Mouse (Mus musculus) heart, embryonic 10.5 days (tissue): ENCODE measurements around the gene Hipk2. TPM values are rescaled to one million over a fixed set of nuclear protein-coding genes. Genes with fewer than 3 reads are reported as not detected.
A peak's percentile ranks its signal among the peaks of the same experiment; 100 is the strongest.

ENCODE experiments used
- DNase-seq: peaks from one replicate; pipeline ENCODE4 v3.0.0-alpha.2; 2017; ENCODE audit warnings: low spot score
- H3K27ac ChIP-seq: fragments of 300-500 bp; sonication (generic); 2 replicates; pipeline ENCODE4 v1.5.1; 2016; ENCODE audit warnings: mild to moderate bottlenecking
- H3K27me3 ChIP-seq: fragments of 300-500 bp; sonication (generic); 2 replicates; pipeline ENCODE4 v1.6.1; 2016; ENCODE audit warnings: mild to moderate bottlenecking; ENCODE audit not compliant: poor library complexity, insufficient read depth, severe bottlenecking
- H3K36me3 ChIP-seq: fragments of 300-500 bp; sonication (generic); 2 replicates; pipeline ENCODE4 v1.6.1; 2016; ENCODE audit warnings: mild to moderate bottlenecking, moderate library complexity
- H3K4me1 ChIP-seq: fragments of 300-500 bp; sonication (generic); 2 replicates; pipeline ENCODE4 v1.6.1; 2016; ENCODE audit warnings: mild to moderate bottlenecking
- H3K4me3 ChIP-seq: fragments of 300-500 bp; sonication (generic); 2 replicates; pipeline ENCODE4 v1.5.1; 2016; ENCODE audit warnings: mild to moderate bottlenecking, moderate library complexity
- H3K9me3 ChIP-seq: fragments of 300-500 bp; sonication (generic); 2 replicates; pipeline ENCODE4 v1.6.1; 2016; ENCODE audit warnings: mild to moderate bottlenecking, moderate library complexity
- WGBS: fragments of 180-500 bp; shearing (Covaris S2); methylation state at CpG from one replicate; pipeline ENCODE4 v1.1.7; 2016; 5-methylcytosine and 5-hydroxymethylcytosine counted together
- polyA plus RNA-seq: library from polyadenylated mRNA; unstranded; fragments of >200 nt; fragmentation: Nextera tagmentation; extraction: Ambion mirVana; gene quantifications from 2 replicates; pipeline ENCODE4 v1.2.1, GENCODE M21; 2016

Gene Hipk2
- polyA plus RNA-seq, 1 experiment from 2014 or later: 20.1 TPM

GRCm38 (mm10) chr6:38850715-38851259 is 25.2 kb downstream of the Hipk2 start:
- WGBS: 89% methylated on average over 6 of the region's 6 CpGs
- no peak for DNase-seq
- Histone ChIP-seq H3K9me3 (no peaks in the 10 kb centered on the region), H3K36me3 (no peaks in the 10 kb centered on the region), H3K4me3 (no peak overlapping the region), H3K27me3 (no peaks in the 10 kb centered on the region), H3K4me1 (peaks cover 76% of the 10 kb centered on the region), H3K27ac (no peak overlapping the region)

GRCm38 (mm10) chr6:38847958-38848910 is 27.7 kb downstream of the Hipk2 start:
- H3K4me3 ChIP-seq: no peak overlapping the region
- peak overlapping the region; percentile 44; the same call in 1 of the 2 replicates for H3K27ac ChIP-seq
- no peaks in the 10 kb centered on the region for H3K36me3 ChIP-seq
- no peak for DNase-seq
- peaks cover 74% of the 10 kb centered on the region for H3K4me1 ChIP-seq
- WGBS: 86% methylated on average over 3 of the region's 3 CpGs
- H3K9me3 ChIP-seq: no peaks in the 10 kb centered on the region
- no peaks in the 10 kb centered on the region for H3K27me3 ChIP-seq

GRCm38 (mm10) chr6:38847447-38847846 is 28.5 kb downstream of the Hipk2 start:
- H3K27me3 ChIP-seq: no peaks in the 10 kb centered on the region
- no peak for DNase-seq
- H3K36me3 ChIP-seq: no peaks in the 10 kb centered on the region
- no peaks in the 10 kb centered on the region for H3K9me3 ChIP-seq
- peaks cover 72% of the 10 kb centered on the region for H3K4me1 ChIP-seq
- 44% methylated on average over 1 of the region's 1 CpGs for WGBS
- 0 out of 2 replicates have a peak overlapping the region, but pooled peaks have one; percentile 32 for H3K27ac ChIP-seq
- H3K4me3 ChIP-seq: no peak overlapping the region

- Histone ChIP-seq H3K4me3 (no peak overlapping the region), H3K9me3 (no peaks in the 10 kb centered on the region), H3K27me3 (no peaks in the 10 kb centered on the region), H3K36me3 (no peaks in the 10 kb centered on the region), H3K4me1 (peaks cover 67% of the 10 kb centered on the region), H3K27ac (no peak overlapping the region)
- no peak for DNase-seq
- 80% methylated on average over 6 of the region's 6 CpGs for WGBS
These were observed 29.4 kb downstream of the Hipk2 start for GRCm38 (mm10) chr6:38846330-38847195.

GRCm38 (mm10) chr6:38845876-38846275 is 30.1 kb downstream of the Hipk2 start:
- no peaks in the 10 kb centered on the region for H3K36me3 ChIP-seq
- no peak overlapping the region for H3K27ac ChIP-seq
- no peak for DNase-seq
- H3K27me3 ChIP-seq: no peaks in the 10 kb centered on the region
- no peaks in the 10 kb centered on the region for H3K9me3 ChIP-seq
- WGBS: 79% methylated on average over 5 of the region's 5 CpGs
- peaks cover 70% of the 10 kb centered on the region for H3K4me1 ChIP-seq
- no peak overlapping the region for H3K4me3 ChIP-seq

GRCm38 (mm10) chr6:38845117-38845516 is 30.8 kb downstream of the Hipk2 start:
- no peak for DNase-seq
- Histone ChIP-seq H3K4me1 (peaks cover 73% of the 10 kb centered on the region), H3K27ac (no peak overlapping the region), H3K4me3 (no peak overlapping the region), H3K27me3 (no peaks in the 10 kb centered on the region), H3K9me3 (no peaks in the 10 kb centered on the region), H3K36me3 (no peaks in the 10 kb centered on the region)
- WGBS: 50% methylated on average over 1 of the region's 1 CpGs

- no peaks in the 10 kb centered on the region for H3K27me3 ChIP-seq
- DNase-seq: no peak
- WGBS: 80% methylated on average over 3 of the region's 3 CpGs
- H3K4me1 ChIP-seq: peaks cover 67% of the 10 kb centered on the region
- H3K9me3 ChIP-seq: no peaks in the 10 kb centered on the region
- peaks cover 5% of the 10 kb centered on the region; the same call in 1 of the 2 replicates for H3K36me3 ChIP-seq
- H3K27ac ChIP-seq: peak overlapping the region; percentile 3; the same call in 1 of the 2 replicates
- no peak overlapping the region for H3K4me3 ChIP-seq
These were observed 34.4 kb downstream of the Hipk2 start for GRCm38 (mm10) chr6:38841551-38841950.

GRCm38 (mm10) chr6:38840780-38841179 is 35.2 kb downstream of the Hipk2 start:
- no peak overlapping the region for H3K4me3 ChIP-seq
- H3K4me1 ChIP-seq: peaks cover 60% of the 10 kb centered on the region
- H3K9me3 ChIP-seq: no peaks in the 10 kb centered on the region
- WGBS: 77% methylated on average over 1 of the region's 1 CpGs
- 0 out of 2 replicates have a peak overlapping the region, but pooled peaks have one; percentile 24 for H3K27ac ChIP-seq
- H3K36me3 ChIP-seq: peaks cover 5% of the 10 kb centered on the region; the same call in 1 of the 2 replicates
- DNase-seq: no peak
- H3K27me3 ChIP-seq: no peaks in the 10 kb centered on the region

- no peaks in the 10 kb centered on the region for H3K27me3 ChIP-seq
- no peaks in the 10 kb centered on the region for H3K9me3 ChIP-seq
- H3K27ac ChIP-seq: no peak overlapping the region
- no peak overlapping the region for H3K4me3 ChIP-seq
- WGBS: 87% methylated on average over 2 of the region's 2 CpGs
- DNase-seq: no peak
- H3K4me1 ChIP-seq: peaks cover 60% of the 10 kb centered on the region
- peaks cover 5% of the 10 kb centered on the region; the same call in 1 of the 2 replicates for H3K36me3 ChIP-seq
These were observed 35.6 kb downstream of the Hipk2 start for GRCm38 (mm10) chr6:38840380-38840779.

GRCm38 (mm10) chr6:38839891-38840290 is 36.1 kb downstream of the Hipk2 start:
- H3K36me3 ChIP-seq: peaks cover 5% of the 10 kb centered on the region; the same call in 1 of the 2 replicates
- 66% methylated on average over 4 of the region's 4 CpGs for WGBS
- H3K9me3 ChIP-seq: no peaks in the 10 kb centered on the region
- H3K27me3 ChIP-seq: no peaks in the 10 kb centered on the region
- no peak overlapping the region for H3K4me3 ChIP-seq
- DNase-seq: no peak
- H3K4me1 ChIP-seq: peaks cover 60% of the 10 kb centered on the region
- H3K27ac ChIP-seq: no peak overlapping the region

- WGBS: 65% methylated on average over 4 of the region's 4 CpGs
- DNase-seq: no peak
- H3K9me3 ChIP-seq: no peaks in the 10 kb centered on the region
- no peaks in the 10 kb centered on the region for H3K27me3 ChIP-seq
- H3K4me3 ChIP-seq: no peak overlapping the region
- no peak overlapping the region; the same call in 1 of the 2 replicates for H3K27ac ChIP-seq
- H3K4me1 ChIP-seq: peaks cover 67% of the 10 kb centered on the region
- H3K36me3 ChIP-seq: peaks cover 5% of the 10 kb centered on the region; the same call in 1 of the 2 replicates
These were observed 37.9 kb downstream of the Hipk2 start for GRCm38 (mm10) chr6:38838061-38838460.

- Histone ChIP-seq H3K36me3 (peaks cover 5% of the 10 kb centered on the region; the same call in 1 of the 2 replicates), H3K4me3 (no peak overlapping the region), H3K9me3 (no peaks in the 10 kb centered on the region), H3K4me1 (peaks cover 63% of the 10 kb centered on the region), H3K27ac (no peak overlapping the region; the same call in 1 of the 2 replicates), H3K27me3 (no peaks in the 10 kb centered on the region)
- 39% methylated on average over 1 of the region's 1 CpGs for WGBS
- DNase-seq: no peak
These were observed 40.7 kb downstream of the Hipk2 start for GRCm38 (mm10) chr6:38835217-38835616.
